Mouse (Mus musculus): ENCODE results near the gene Camkv. TPM values are rescaled to one million over a fixed set of nuclear protein-coding genes. Genes with fewer than 3 reads are reported as not detected.

Gene Camkv
- polyA plus RNA-seq, 1 experiment = 0.08 TPM

GRCm38 (mm10) chr9:107923021-107923420 lies 12.5 kb upstream of the Camkv start:
- Histone ChIP-seq H3K27me3 (ENCODE audit: control insufficient read depth, insufficient read depth, low read length) (no peaks in the 10 kb centered on the region), H3K36me3 (ENCODE audit: control insufficient read depth, insufficient read depth, low read length) (no peaks in the 10 kb centered on the region), H3K27ac (ENCODE audit: insufficient read depth, low read length) (no peak overlapping the region), H3K4me3 (ENCODE audit: extremely low read depth, insufficient read depth, insufficient read length) (no peak overlapping the region), H3K4me1 (ENCODE audit: control insufficient read depth, insufficient read depth, insufficient read length) (no peaks in the 10 kb centered on the region)
- WGBS = 55% methylated on average over 7 of the region's 7 CpGs
- peak in 1 of 2 experiments; percentile 26 for DNase-seq (ENCODE audit: low read depth in 1 of 2, low spot score in 2 of 2)
- TF ChIP-seq POLR2A (IDR thresholded peaks at IDR 0.05; ENCODE audit: low read depth, low read length) (no peak), CTCF (IDR thresholded peaks at IDR 0.05; ENCODE audit: extremely low read depth, insufficient read depth, insufficient read length, insufficient replicate concordance) (0 out of 2 replicates have a peak, but pooled peaks have one; percentile 13)

GRCm38 (mm10) chr9:107923956-107924355 lies 11.5 kb upstream of the Camkv start:
- Histone ChIP-seq H3K4me3 (ENCODE audit: extremely low read depth, insufficient read depth, insufficient read length) (no peak overlapping the region), H3K36me3 (ENCODE audit: control insufficient read depth, insufficient read depth, low read length) (no peaks in the 10 kb centered on the region), H3K4me1 (ENCODE audit: control insufficient read depth, insufficient read depth, insufficient read length) (no peaks in the 10 kb centered on the region), H3K27ac (ENCODE audit: insufficient read depth, low read length) (no peak overlapping the region), H3K27me3 (ENCODE audit: control insufficient read depth, insufficient read depth, low read length) (no peaks in the 10 kb centered on the region)
- DNase-seq (ENCODE audit: low read depth in 1 of 2, low spot score in 2 of 2) = no peak
- TF ChIP-seq POLR2A (IDR thresholded peaks at IDR 0.05; ENCODE audit: low read depth, low read length) (no peak), CTCF (IDR thresholded peaks at IDR 0.05; ENCODE audit: extremely low read depth, insufficient read depth, insufficient read length, insufficient replicate concordance) (no peak)
- WGBS = 13% methylated on average over 6 of the region's 6 CpGs

GRCm38 (mm10) chr9:107925251-107925650 lies 10.2 kb upstream of the Camkv start:
- Histone ChIP-seq H3K27ac (ENCODE audit: insufficient read depth, low read length) (no peak overlapping the region), H3K27me3 (ENCODE audit: control insufficient read depth, insufficient read depth, low read length) (no peaks in the 10 kb centered on the region), H3K4me1 (ENCODE audit: control insufficient read depth, insufficient read depth, insufficient read length) (no peaks in the 10 kb centered on the region), H3K36me3 (ENCODE audit: control insufficient read depth, insufficient read depth, low read length) (no peaks in the 10 kb centered on the region), H3K4me3 (ENCODE audit: extremely low read depth, insufficient read depth, insufficient read length) (no peak overlapping the region)
- WGBS = 64% methylated on average over 3 of the region's 3 CpGs
- no peak for TF ChIP-seq POLR2A (IDR thresholded peaks at IDR 0.05; ENCODE audit: low read depth, low read length)
- no peak for TF ChIP-seq CTCF (IDR thresholded peaks at IDR 0.05; ENCODE audit: extremely low read depth, insufficient read depth, insufficient read length, insufficient replicate concordance)
- no peak for DNase-seq (ENCODE audit: low read depth in 1 of 2, low spot score in 2 of 2)

GRCm38 (mm10) chr9:107926920-107927420 lies 8.5 kb upstream of the Camkv start:
- Histone ChIP-seq H3K36me3 (ENCODE audit: control insufficient read depth, insufficient read depth, low read length) (no peaks in the 10 kb centered on the region), H3K4me1 (ENCODE audit: control insufficient read depth, insufficient read depth, insufficient read length) (no peaks in the 10 kb centered on the region), H3K4me3 (ENCODE audit: extremely low read depth, insufficient read depth, insufficient read length) (no peak overlapping the region), H3K27me3 (ENCODE audit: control insufficient read depth, insufficient read depth, low read length) (no peaks in the 10 kb centered on the region), H3K27ac (ENCODE audit: insufficient read depth, low read length) (no peak overlapping the region)
- no peak for DNase-seq (ENCODE audit: low read depth in 1 of 2, low spot score in 2 of 2)
- WGBS = 52% methylated on average over 9 of the region's 9 CpGs
- no peak for TF ChIP-seq POLR2A (IDR thresholded peaks at IDR 0.05; ENCODE audit: low read depth, low read length)
- no peak for TF ChIP-seq CTCF (IDR thresholded peaks at IDR 0.05; ENCODE audit: extremely low read depth, insufficient read depth, insufficient read length, insufficient replicate concordance)

GRCm38 (mm10) chr9:107927749-107928148 lies 7.7 kb upstream of the Camkv start:
- Histone ChIP-seq H3K4me3 (ENCODE audit: extremely low read depth, insufficient read depth, insufficient read length) (no peak overlapping the region), H3K27ac (ENCODE audit: insufficient read depth, low read length) (no peak overlapping the region), H3K27me3 (ENCODE audit: control insufficient read depth, insufficient read depth, low read length) (no peaks in the 10 kb centered on the region), H3K36me3 (ENCODE audit: control insufficient read depth, insufficient read depth, low read length) (no peaks in the 10 kb centered on the region), H3K4me1 (ENCODE audit: control insufficient read depth, insufficient read depth, insufficient read length) (no peaks in the 10 kb centered on the region)
- WGBS = 89% methylated on average over 5 of the region's 5 CpGs
- TF ChIP-seq POLR2A (IDR thresholded peaks at IDR 0.05; ENCODE audit: low read depth, low read length) (no peak), CTCF (IDR thresholded peaks at IDR 0.05; ENCODE audit: extremely low read depth, insufficient read depth, insufficient read length, insufficient replicate concordance) (no peak)
- no peak for DNase-seq (ENCODE audit: low read depth in 1 of 2, low spot score in 2 of 2)

- no peak for DNase-seq (ENCODE audit: low read depth in 1 of 2, low spot score in 2 of 2)
- H3K4me3 ChIP-seq (ENCODE audit: extremely low read depth, insufficient read depth, insufficient read length) = no peak within 1 kb of the TSS
- no peak within 1 kb of the TSS for H3K27ac ChIP-seq (ENCODE audit: insufficient read depth, low read length)
- no peaks in the 10 kb centered on the region for H3K4me1 ChIP-seq (ENCODE audit: control insufficient read depth, insufficient read depth, insufficient read length)
- H3K27me3 ChIP-seq (ENCODE audit: control insufficient read depth, insufficient read depth, low read length) = no peaks in the 10 kb centered on the region
- TF ChIP-seq CTCF (IDR thresholded peaks at IDR 0.05; ENCODE audit: extremely low read depth, insufficient read depth, insufficient read length, insufficient replicate concordance) = no peak
- TF ChIP-seq POLR2A (IDR thresholded peaks at IDR 0.05; ENCODE audit: low read depth, low read length) = no peak
- WGBS = 82% methylated on average over 3 of the region's 3 CpGs
- no peaks in the 10 kb centered on the region for H3K36me3 ChIP-seq (ENCODE audit: control insufficient read depth, insufficient read depth, low read length)
Observed at GRCm38 (mm10) chr9:107928169-107928568, 7.3 kb upstream of the Camkv start, which contains the start of gene Actl11. Actl11 (plus strand) TSS chr9:107928469.

GRCm38 (mm10) chr9:107932221-107932620 lies 3.3 kb upstream of the Camkv start:
- H3K27me3 ChIP-seq (ENCODE audit: control insufficient read depth, insufficient read depth, low read length) = peaks cover 11% of the 10 kb centered on the region
- TF ChIP-seq CTCF (IDR thresholded peaks at IDR 0.05; ENCODE audit: extremely low read depth, insufficient read depth, insufficient read length, insufficient replicate concordance) (no peak), POLR2A (IDR thresholded peaks at IDR 0.05; ENCODE audit: low read depth, low read length) (no peak)

More at GRCm38 (mm10) chr9:107932221-107932620, 3.3 kb upstream of the Camkv start:
- 85% methylated on average over 4 of the region's 4 CpGs for WGBS
- H3K4me1 ChIP-seq (ENCODE audit: control insufficient read depth, insufficient read depth, insufficient read length) = peaks cover 6% of the 10 kb centered on the region; the same call in 1 of the 2 replicates
- H3K4me3 ChIP-seq (ENCODE audit: extremely low read depth, insufficient read depth, insufficient read length) = no peak overlapping the region
- DNase-seq (ENCODE audit: low read depth in 1 of 2, low spot score in 2 of 2) = no peak
- no peak overlapping the region for H3K27ac ChIP-seq (ENCODE audit: insufficient read depth, low read length)
- no peaks in the 10 kb centered on the region for H3K36me3 ChIP-seq (ENCODE audit: control insufficient read depth, insufficient read depth, low read length)
